Mouse (Mus musculus) G1E (cell line): ENCODE data around the gene Shank2. TPM values are rescaled to one million over a fixed set of nuclear protein-coding genes. Genes with fewer than 3 reads are reported as not detected.

Experiments used
- ATAC-seq: 2 replicates; pipeline ENCODE4 v1.8.0; 2016; ENCODE audit warnings: mild to moderate bottlenecking; ENCODE audit not compliant: insufficient number of reproducible peaks, poor library complexity, low FRiP score, severe bottlenecking; ENCODE audit errors: extremely low read depth
- DNase-seq: peaks from one replicate; pipeline ENCODE4 v3.0.0; 2012; ENCODE audit warnings: low spot score
- H3K27me3 ChIP-seq: 2 replicates; pipeline ENCODE4 v1.6.1; 2012; ENCODE audit warnings: mild to moderate bottlenecking, low read length, inconsistent platforms; ENCODE audit not compliant: insufficient read depth
- H3K36me3 ChIP-seq: replicated peaks from 2 replicates; pipeline ENCODE3; 2012; ENCODE audit warnings: mild to moderate bottlenecking, inconsistent platforms
- H3K4me1 ChIP-seq: 2 replicates; pipeline ENCODE4 v1.6.1; 2012; ENCODE audit warnings: low read depth, low read length, inconsistent platforms, mixed read lengths; ENCODE audit not compliant: insufficient read depth
- H3K4me3 ChIP-seq: 2 replicates; pipeline ENCODE4 v1.5.1; 2012; ENCODE audit warnings: low read depth, mild to moderate bottlenecking, inconsistent platforms, low read length, moderate library complexity, mixed read lengths
- H3K9me3 ChIP-seq: replicated peaks from 2 replicates; pipeline ENCODE4 v1.6.1; 2012; ENCODE audit warnings: inconsistent platforms
- CTCF ChIP-seq: IDR thresholded peaks from 2 replicates; pipeline ENCODE4 v1.5.1; 2012; ENCODE audit warnings: low read depth, low read length, inconsistent platforms, mixed read lengths
- GATA1 ChIP-seq: IDR thresholded peaks from 2 replicates; pipeline ENCODE4 v1.6.1; 2012; ENCODE audit warnings: borderline replicate concordance, low read length, inconsistent platforms, mixed read lengths
- GATA2 ChIP-seq: IDR thresholded peaks from 2 replicates; pipeline ENCODE4 v1.6.1; 2012; ENCODE audit warnings: low read depth, low read length, inconsistent platforms, borderline replicate concordance
- POLR2AphosphoS5 ChIP-seq: IDR thresholded peaks from 2 replicates; pipeline ENCODE4 v1.6.1; 2012; ENCODE audit warnings: low read depth, low read length, inconsistent platforms; ENCODE audit not compliant: insufficient replicate concordance
- TAL1 ChIP-seq: conservative IDR thresholded peaks from 2 replicates; pipeline ENCODE4 v1.6.1; 2012; ENCODE audit warnings: low read depth, low read length, inconsistent platforms, mixed read lengths
- polyA plus RNA-seq: library from polyadenylated mRNA; stranded (reverse); fragments of >175 nt; gene quantifications from 2 replicates; pipeline ENCODE4 v1.2.3, GENCODE M21; 2012
- total RNA-seq, 2 experiments: library from RNA; stranded (forward) in 1 of 2; stranded (reverse) in 1 of 2; fragments of 200-1000 nt in 1 of 2; fragments of >200 nt in 1 of 2; fragmentation: Nextera tagmentation in 1 of 2; gene quantifications; 2 replicates each; pipeline ENCODE4 v1.2.3; 2014 to 2017

The Shank2 gene
- total and polyA plus RNA-seq, 3 experiments = 0.05 TPM; not detected in 2

GRCm38 (mm10) chr7:144415795-144416194 lies 414.1 kb downstream of the Shank2 start:
- peaks cover 57% of the 10 kb centered on the region for H3K27me3 ChIP-seq
- ATAC-seq = no peak

GRCm38 (mm10) chr7:144417234-144417633 lies 415.5 kb downstream of the Shank2 start:
- H3K27me3 ChIP-seq = peaks cover 67% of the 10 kb centered on the region
- H3K36me3 ChIP-seq = no peaks in the 10 kb centered on the region
- no peak for ATAC-seq
- TF ChIP-seq GATA2 (no peak), CTCF (no peak), POLR2AphosphoS5 (no peak), GATA1 (no peak), TAL1 (no peak)
- no peak for DNase-seq
- no peaks in the 10 kb centered on the region for H3K9me3 ChIP-seq
- H3K4me1 ChIP-seq = peaks cover 3% of the 10 kb centered on the region; the same call in 1 of the 2 replicates
- no peak overlapping the region for H3K4me3 ChIP-seq

More at GRCm38 (mm10) chr7:144415795-144416194, 414.1 kb downstream of the Shank2 start:
- H3K4me3 ChIP-seq = no peak overlapping the region
- no peaks in the 10 kb centered on the region for H3K36me3 ChIP-seq
- H3K9me3 ChIP-seq = no peaks in the 10 kb centered on the region
- H3K4me1 ChIP-seq = peaks cover 3% of the 10 kb centered on the region; the same call in 1 of the 2 replicates
- no peak for TF ChIP-seq GATA1
- no peak for TF ChIP-seq GATA2
- TF ChIP-seq CTCF = no peak
- TF ChIP-seq TAL1 = no peak
- TF ChIP-seq POLR2AphosphoS5 = no peak
- DNase-seq = no peak

GRCm38 (mm10) chr7:144417644-144418343 lies 416.1 kb downstream of the Shank2 start:
- DNase-seq (no peak), ATAC-seq (no peak)
- H3K4me1 ChIP-seq = peaks cover 3% of the 10 kb centered on the region; the same call in 1 of the 2 replicates
- peaks cover 68% of the 10 kb centered on the region for H3K27me3 ChIP-seq
- H3K4me3 ChIP-seq = no peak overlapping the region
- H3K36me3 ChIP-seq = no peaks in the 10 kb centered on the region
- no peak for TF ChIP-seq POLR2AphosphoS5
- no peak for TF ChIP-seq CTCF
- no peak for TF ChIP-seq GATA2
- no peak for TF ChIP-seq TAL1
- no peak for TF ChIP-seq GATA1
- H3K9me3 ChIP-seq = no peaks in the 10 kb centered on the region

- H3K36me3 ChIP-seq = no peaks in the 10 kb centered on the region
- peaks cover 3% of the 10 kb centered on the region; the same call in 1 of the 2 replicates for H3K4me1 ChIP-seq
- no peak for ATAC-seq
- TF ChIP-seq POLR2AphosphoS5 (no peak), CTCF (no peak), GATA2 (no peak), GATA1 (no peak), TAL1 (no peak)
- DNase-seq = no peak
- no peak overlapping the region for H3K4me3 ChIP-seq
- H3K27me3 ChIP-seq = peaks cover 70% of the 10 kb centered on the region
- no peaks in the 10 kb centered on the region for H3K9me3 ChIP-seq
Measured at GRCm38 (mm10) chr7:144420552-144420951, 418.8 kb downstream of the Shank2 start.

GRCm38 (mm10) chr7:144421478-144421877 lies 419.8 kb downstream of the Shank2 start:
- peaks cover 3% of the 10 kb centered on the region; the same call in 1 of the 2 replicates for H3K4me1 ChIP-seq
- no peak for ATAC-seq
- DNase-seq = no peak
- H3K9me3 ChIP-seq = no peaks in the 10 kb centered on the region
- H3K36me3 ChIP-seq = no peaks in the 10 kb centered on the region
- H3K4me3 ChIP-seq = no peak overlapping the region
- no peak for TF ChIP-seq GATA1
- TF ChIP-seq TAL1 = no peak
- no peak for TF ChIP-seq GATA2
- TF ChIP-seq POLR2AphosphoS5 = no peak
- no peak for TF ChIP-seq CTCF
- H3K27me3 ChIP-seq = peaks cover 67% of the 10 kb centered on the region

- H3K36me3 ChIP-seq = no peaks in the 10 kb centered on the region
- no peak for TF ChIP-seq TAL1
- peak; percentile 88 for TF ChIP-seq CTCF
- no peak for DNase-seq
- peaks cover 69% of the 10 kb centered on the region for H3K27me3 ChIP-seq
- no peaks in the 10 kb centered on the region for H3K4me1 ChIP-seq
- H3K9me3 ChIP-seq = peaks cover 2% of the 10 kb centered on the region; the same call in 1 of the 2 replicates
- no peak overlapping the region for H3K4me3 ChIP-seq
- ATAC-seq = no peak
Measured at GRCm38 (mm10) chr7:144425953-144426352, 424.2 kb downstream of the Shank2 start.

GRCm38 (mm10) chr7:144426594-144426993 lies 424.9 kb downstream of the Shank2 start:
- no peak for ATAC-seq
- Histone ChIP-seq H3K9me3 (peaks cover 3% of the 10 kb centered on the region; the same call in 1 of the 2 replicates), H3K36me3 (no peaks in the 10 kb centered on the region), H3K4me1 (no peaks in the 10 kb centered on the region), H3K4me3 (no peak overlapping the region), H3K27me3 (peaks cover 64% of the 10 kb centered on the region)
- no peak for TF ChIP-seq GATA2
- no peak for TF ChIP-seq CTCF
- no peak for TF ChIP-seq TAL1
- TF ChIP-seq GATA1 = no peak
- TF ChIP-seq POLR2AphosphoS5 = no peak
- no peak for DNase-seq
